Mouse (Mus musculus) C2C12 (cell line): ENCODE results near the gene Mfsd13b. TPM values are rescaled to one million over a fixed set of nuclear protein-coding genes. Genes with fewer than 3 reads are reported as not detected.
"Not testable (repeated sequence)": the region's sequence is repeated elsewhere in the genome, so short reads cannot be mapped to it uniquely, and the experiment has no call there.

ENCODE experiments used
- H3K27me3 ChIP-seq: one replicate; pipeline ENCODE4 v1.6.1; 2011; ENCODE audit not compliant: control insufficient read depth, insufficient read depth, insufficient read length
- H3K36me3 ChIP-seq: one replicate; pipeline ENCODE4 v1.6.1; 2011; ENCODE audit not compliant: control insufficient read depth, insufficient read depth
- H3K4me3 ChIP-seq: one replicate; pipeline ENCODE4 v1.5.1; 2011; ENCODE audit warnings: mild to moderate bottlenecking, control low read depth; ENCODE audit not compliant: poor library complexity, insufficient read depth, severe bottlenecking
- H3K79me2 ChIP-seq: one replicate; pipeline ENCODE4 v1.6.1; 2011; ENCODE audit not compliant: control insufficient read depth, insufficient read depth
- H3K79me3 ChIP-seq: one replicate; pipeline ENCODE4 v1.6.1; 2011; ENCODE audit warnings: low read depth, control low read depth
- H3ac ChIP-seq: one replicate; pipeline ENCODE3; 2011; ENCODE audit warnings: low read depth; ENCODE audit not compliant: control insufficient read depth, insufficient read length
- CEBPB ChIP-seq: IDR thresholded peaks from one replicate; pipeline ENCODE4 v1.6.1; 2011; ENCODE audit warnings: low read depth, mild to moderate bottlenecking, control low read depth, moderate library complexity
- CTCF ChIP-seq: IDR thresholded peaks from one replicate; pipeline ENCODE4 v1.5.1; 2011; ENCODE audit not compliant: control insufficient read depth, insufficient read depth, insufficient read length
- FOSL1 ChIP-seq: IDR thresholded peaks from one replicate; pipeline ENCODE4 v1.8.0; 2011; ENCODE audit warnings: mild to moderate bottlenecking, low read length; ENCODE audit not compliant: poor library complexity, insufficient read depth, severe bottlenecking
- MAX ChIP-seq: IDR thresholded peaks from one replicate; pipeline ENCODE4 v1.6.1; 2011; ENCODE audit warnings: mild to moderate bottlenecking, control low read depth
- MYOD1 ChIP-seq: IDR thresholded peaks from one replicate; pipeline ENCODE4 v1.6.1; 2011; ENCODE audit warnings: low read depth; ENCODE audit not compliant: control insufficient read depth, insufficient read length
- MYOG ChIP-seq: IDR thresholded peaks from one replicate; pipeline ENCODE4 v1.6.1; 2011; ENCODE audit not compliant: control insufficient read depth, insufficient read length; ENCODE audit errors: extremely low read depth
- USF1 ChIP-seq: IDR thresholded peaks from one replicate; pipeline ENCODE4 v1.6.1; 2011; ENCODE audit warnings: low read depth, mild to moderate bottlenecking, control low read depth, moderate library complexity
- polyA plus RNA-seq: library from polyadenylated mRNA; unstranded; fragments of >200 nt; fragmentation: generic; extraction: Trizol; gene quantifications from one replicate; pipeline ENCODE4 v1.2.1, GENCODE M21; 2012; ENCODE audit warnings: missing spikeins

Gene Mfsd13b
- polyA plus RNA-seq, 1 experiment, result not detected

- Histone ChIP-seq H3K36me3 (no peaks in the 10 kb centered on the region), H3ac (no peak overlapping the region), H3K4me3 (no peak overlapping the region), H3K27me3 (peaks cover 29% of the 10 kb centered on the region), H3K79me2 (no peaks in the 10 kb centered on the region), H3K79me3 (no peaks in the 10 kb centered on the region)
- no peak for TF ChIP-seq CTCF
- TF ChIP-seq USF1, result no peak
- TF ChIP-seq CEBPB, result no peak
- no peak for TF ChIP-seq MAX
- TF ChIP-seq MYOD1, result no peak
- no peak for TF ChIP-seq FOSL1
- no peak for TF ChIP-seq MYOG
These were observed 32.2 kb downstream of the Mfsd13b start for GRCm38 (mm10) chr7:121014486-121014885.

DNA sequence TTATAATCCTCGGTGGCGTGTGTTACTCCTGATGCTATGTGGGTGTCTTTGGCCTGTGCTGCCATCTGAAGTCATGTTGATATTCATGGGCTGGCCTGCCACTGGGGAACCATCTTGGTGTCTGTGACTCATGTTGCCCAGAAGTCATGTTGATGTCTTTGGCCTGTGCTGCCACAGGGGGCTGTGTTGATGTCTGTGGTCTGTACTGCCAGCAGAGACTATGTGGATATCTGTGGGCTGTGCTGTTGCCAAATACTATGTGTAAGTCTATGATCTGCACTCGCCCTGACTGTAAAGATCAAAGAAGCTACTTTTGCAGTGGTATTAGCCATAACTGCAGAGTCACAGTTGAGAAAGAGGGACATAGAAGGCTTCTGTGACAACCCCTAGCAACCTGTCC lies 36.5 kb downstream of the Mfsd13b start:
- TF ChIP-seq CEBPB (no peak), USF1 (no peak), MYOD1 (no peak), CTCF (no peak)
- H3K36me3 ChIP-seq, result no peaks in the 10 kb centered on the region
- H3K4me3 ChIP-seq, result no peak overlapping the region
- H3ac ChIP-seq, result no peak overlapping the region
- H3K79me2 ChIP-seq, result no peaks in the 10 kb centered on the region
- H3K27me3 ChIP-seq, result peaks cover 26% of the 10 kb centered on the region
- no peaks in the 10 kb centered on the region for H3K79me3 ChIP-seq

DNA sequence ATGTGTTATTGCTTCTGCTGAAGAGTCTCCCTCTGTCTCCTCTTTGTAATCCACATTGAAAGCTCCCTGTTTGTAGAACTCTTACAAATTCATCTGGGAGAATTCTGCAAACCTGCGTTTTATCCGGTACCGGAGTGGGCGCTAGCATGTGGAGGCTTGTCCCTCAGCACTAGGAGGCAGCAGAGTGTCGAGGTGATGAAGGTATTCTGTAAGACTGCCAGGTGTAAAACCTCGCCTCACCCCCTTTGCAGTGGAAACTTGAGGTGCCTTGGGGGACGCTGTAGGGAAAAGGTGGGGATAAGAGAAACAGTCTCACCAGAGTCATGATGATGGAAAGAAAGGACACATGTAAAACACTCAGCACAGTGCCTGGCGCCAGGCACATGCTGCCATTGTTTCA lies 38.0 kb downstream of the Mfsd13b start:
- no peaks in the 10 kb centered on the region for H3K79me3 ChIP-seq
- H3ac ChIP-seq, result no peak overlapping the region
- H3K36me3 ChIP-seq, result no peaks in the 10 kb centered on the region
- H3K4me3 ChIP-seq, result no peak overlapping the region
- TF ChIP-seq MYOG (no peak), MAX (no peak), FOSL1 (no peak), CEBPB (no peak), CTCF (no peak), MYOD1 (no peak), USF1 (no peak)
- H3K27me3 ChIP-seq, result peaks cover 16% of the 10 kb centered on the region
- H3K79me2 ChIP-seq, result no peaks in the 10 kb centered on the region

GRCm38 (mm10) chr7:121025221-121026008 lies 43.1 kb downstream of the Mfsd13b start:
- H3K79me2 ChIP-seq, result no peaks in the 10 kb centered on the region
- TF ChIP-seq CTCF, result no peak
- no peak for TF ChIP-seq MYOD1
- no peak for TF ChIP-seq CEBPB
- TF ChIP-seq MAX, result no peak
- TF ChIP-seq USF1, result no peak
- TF ChIP-seq FOSL1, result no peak
- no peaks in the 10 kb centered on the region for H3K79me3 ChIP-seq
- no peak overlapping the region for H3ac ChIP-seq
- H3K36me3 ChIP-seq, result no peaks in the 10 kb centered on the region
- no peak overlapping the region for H3K4me3 ChIP-seq
- H3K27me3 ChIP-seq, result peaks cover 19% of the 10 kb centered on the region

GRCm38 (mm10) chr7:121026300-121026699 lies 44.0 kb downstream of the Mfsd13b start:
- Histone ChIP-seq H3K79me2 (no peaks in the 10 kb centered on the region), H3K36me3 (no peaks in the 10 kb centered on the region), H3K27me3 (peaks cover 19% of the 10 kb centered on the region), H3K79me3 (no peaks in the 10 kb centered on the region), H3K4me3 (no peak overlapping the region), H3ac (no peak overlapping the region)
- TF ChIP-seq FOSL1 (no peak), MYOD1 (no peak), MAX (no peak), MYOG (no peak), CEBPB (no peak), USF1 (no peak), CTCF (no peak)

GRCm38 (mm10) chr7:121029947-121030346 lies 47.6 kb downstream of the Mfsd13b start:
- H3K36me3 ChIP-seq, H3K4me3 ChIP-seq, H3K79me3 ChIP-seq: not testable (repeated sequence)

More at GRCm38 (mm10) chr7:121029947-121030346, 47.6 kb downstream of the Mfsd13b start:
- not testable (repeated sequence) for H3ac ChIP-seq, H3K79me2 ChIP-seq
- peaks cover 12% of the 10 kb centered on the region for H3K27me3 ChIP-seq
